Mouse (Mus musculus) hematopoietic stem cell, adult 5-6 weeks (primary cell): ENCODE measurements at regions not wholly inside any gene's neighbourhood (a gene's known extent, or its start where the extent isn't known, plus 50 kb on each side); places are given as distances from the start of the nearest gene placed in this dataset.
A peak's percentile ranks its signal among the peaks of the same experiment; 100 is the strongest.

ENCODE experiments used
- ATAC-seq, 2 experiments: fragments of 125-278 bp in 1 of 2; replicated peaks in 1 of 2; 2 replicates each; pipeline ENCODE4 v1.8.0; 2016 to 2017; ENCODE audit warnings: inconsistent platforms in 2 of 2, mild to moderate bottlenecking in 2 of 2, moderate number of reproducible peaks in 2 of 2, low read depth in 1 of 2, moderate TSS enrichment in 1 of 2; ENCODE audit not compliant: low FRiP score in 2 of 2, poor library complexity in 2 of 2, severe bottlenecking in 2 of 2, insufficient read depth in 1 of 2, low TSS enrichment in 1 of 2

DNA sequence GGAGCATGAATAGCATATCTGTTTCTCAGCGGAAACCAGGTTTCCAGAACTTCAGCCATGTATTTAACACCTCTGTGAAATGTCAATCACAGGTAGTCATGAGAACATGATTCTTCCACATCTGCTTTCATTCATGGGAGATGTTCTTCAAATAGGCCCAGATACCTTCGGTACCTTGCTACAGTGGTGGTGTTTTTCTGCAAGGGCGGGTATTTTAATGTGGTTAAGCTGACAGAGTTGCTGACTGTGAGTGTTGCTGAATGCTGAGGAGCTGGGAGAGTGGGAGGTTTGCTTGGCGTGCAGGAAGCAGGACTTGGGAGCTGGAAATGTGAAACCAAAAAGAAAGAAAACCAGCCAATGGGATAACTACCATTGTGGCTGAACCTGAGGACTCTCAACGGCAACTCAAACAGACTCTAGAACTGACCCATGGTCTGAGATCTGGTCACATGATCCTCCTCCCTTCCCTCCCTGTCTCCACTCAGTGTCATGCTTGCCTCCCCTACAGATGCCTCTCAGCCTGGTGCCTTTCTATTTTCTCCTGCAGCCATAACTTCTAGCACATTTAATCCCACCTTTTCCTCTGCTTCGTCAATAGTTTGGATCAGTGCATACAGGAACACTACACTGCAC is 317.0 kb upstream of the Pard3b start:
- no peak for ATAC-seq

DNA sequence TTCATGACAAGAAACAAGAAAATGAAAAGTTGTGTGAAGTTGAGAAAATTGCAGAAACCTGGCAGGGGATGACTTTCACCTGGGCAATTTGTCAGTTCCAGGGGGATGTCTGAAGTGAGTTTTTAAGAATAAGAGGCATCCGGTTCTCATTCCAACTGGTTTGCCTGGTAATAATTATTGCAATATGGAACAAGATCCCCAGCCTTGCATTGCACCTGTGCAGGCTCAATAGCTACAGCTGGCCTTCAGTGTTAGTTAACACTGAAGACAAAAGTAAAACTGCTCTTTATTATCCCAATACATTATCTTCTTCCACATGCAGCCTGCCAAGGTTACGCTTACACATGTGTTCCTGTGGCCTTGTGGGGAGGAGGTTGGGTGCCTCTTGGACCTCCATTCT is 307.2 kb upstream of the Pard3b start:
- no peak for ATAC-seq

- no peak for ATAC-seq
Observed at GRCm38 (mm10) chr1:61331906-61332305, 306.7 kb upstream of the Pard3b start.

DNA sequence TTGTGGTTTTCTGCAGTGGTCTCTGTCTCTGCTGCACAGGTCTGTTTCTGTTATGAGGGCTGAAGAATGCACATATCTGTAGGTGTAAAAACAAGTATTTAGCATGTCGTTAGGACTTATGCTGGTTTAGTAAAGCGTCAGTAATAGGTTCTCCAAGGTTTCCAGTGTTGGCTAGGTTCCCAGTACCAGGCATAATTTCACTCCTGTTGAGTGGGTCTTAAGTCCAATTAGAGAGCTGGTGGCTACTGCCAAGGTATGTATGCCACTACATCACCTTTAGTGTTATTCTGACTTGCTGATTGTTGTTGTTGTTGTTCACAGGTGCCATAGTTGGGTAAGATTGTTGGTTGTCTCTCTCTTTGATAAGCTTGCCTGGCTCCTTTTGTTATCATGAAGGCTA is 302.3 kb upstream of the Pard3b start:
- ATAC-seq, result no peak

DNA sequence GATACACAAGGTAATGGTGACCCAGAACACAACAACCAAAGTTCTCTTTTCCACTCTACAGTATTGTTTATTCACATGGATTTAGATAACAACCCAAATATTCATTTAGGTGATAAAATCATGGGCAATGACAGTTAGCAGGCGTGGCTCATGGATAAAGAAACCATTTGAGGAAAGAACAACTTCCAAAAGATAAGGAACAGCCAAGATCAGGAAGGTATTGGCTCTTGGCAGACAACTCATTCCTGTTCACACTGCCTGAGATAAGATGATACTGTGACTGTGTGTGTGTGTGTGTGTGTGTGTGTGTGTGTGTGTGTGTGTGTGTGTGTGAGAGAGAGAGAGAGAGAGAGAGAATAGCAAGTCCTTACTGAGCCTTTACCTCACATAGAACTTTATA is 285.7 kb upstream of the Pard3b start:
- ATAC-seq, result no peak

DNA sequence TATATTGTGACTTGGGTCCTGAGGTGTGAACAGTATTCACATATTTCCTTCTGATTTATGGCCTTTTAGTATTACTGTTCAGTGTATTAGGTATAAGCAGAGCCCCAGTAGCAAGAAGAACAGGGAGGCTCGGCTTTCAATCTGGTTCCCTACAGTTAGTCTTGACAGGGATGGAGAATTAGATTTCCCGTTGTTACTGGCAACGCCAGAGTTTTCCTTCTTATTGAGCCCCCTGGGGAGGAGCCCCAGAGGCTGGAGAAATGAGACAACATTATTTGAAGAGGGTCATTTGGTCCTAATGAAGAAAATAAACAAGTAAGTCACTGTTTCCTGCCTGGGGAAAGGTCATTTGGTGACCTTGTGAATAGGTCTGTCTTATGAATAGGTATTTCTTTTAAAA is 285.1 kb upstream of the Pard3b start:
- no peak for ATAC-seq

GRCm38 (mm10) chr1:61355241-61355640 is 283.4 kb upstream of the Pard3b start:
- ATAC-seq, result no peak

DNA sequence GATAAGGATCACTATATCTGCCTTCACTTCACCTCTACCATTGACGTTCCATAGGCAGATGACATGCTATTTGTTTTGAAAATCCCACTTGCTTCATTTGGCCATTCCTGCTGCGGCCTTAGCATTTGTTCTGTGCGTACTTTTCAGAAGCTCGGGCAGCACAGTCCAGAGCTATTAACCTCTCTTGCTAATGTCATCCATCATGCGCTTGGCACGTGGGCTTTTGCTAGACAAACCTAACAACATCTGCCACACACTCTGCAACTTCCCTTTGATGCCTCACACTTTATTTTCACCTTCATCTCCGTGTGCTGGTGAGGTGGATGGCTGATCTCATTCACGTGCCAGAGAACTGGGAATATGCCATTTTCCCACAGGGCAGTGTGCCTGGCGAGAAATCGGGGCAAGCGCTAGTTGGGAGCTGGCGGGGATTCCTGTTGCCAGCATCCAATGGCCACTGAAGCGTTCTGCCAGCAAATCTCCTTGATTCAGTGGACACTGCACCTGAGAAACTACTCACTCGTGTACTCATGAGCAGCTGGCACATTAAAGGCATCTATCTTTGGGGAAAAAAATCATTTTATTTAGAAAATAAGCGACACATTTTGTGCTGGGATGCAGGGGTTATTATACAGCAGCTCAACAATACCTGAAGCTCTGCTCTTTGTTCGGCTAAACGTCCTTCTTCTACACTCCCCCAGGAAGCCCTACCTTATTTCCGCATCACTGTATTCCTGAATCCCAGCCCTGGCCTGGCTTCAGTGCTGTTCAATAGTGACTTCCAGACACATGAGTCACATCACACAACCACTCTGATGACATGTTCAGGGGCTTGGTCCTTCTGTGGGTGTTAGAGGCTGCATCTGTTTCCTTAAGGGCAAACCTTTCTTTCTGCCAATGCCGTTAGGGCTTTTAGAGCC is 279.4 kb upstream of the Pard3b start:
- no peak for ATAC-seq

GRCm38 (mm10) chr1:61372581-61372980 is 266.0 kb upstream of the Pard3b start:
- ATAC-seq, result no peak

GRCm38 (mm10) chr1:61373661-61374491 is 264.7 kb upstream of the Pard3b start:
- ATAC-seq, result peak; percentile 56 to 75

DNA sequence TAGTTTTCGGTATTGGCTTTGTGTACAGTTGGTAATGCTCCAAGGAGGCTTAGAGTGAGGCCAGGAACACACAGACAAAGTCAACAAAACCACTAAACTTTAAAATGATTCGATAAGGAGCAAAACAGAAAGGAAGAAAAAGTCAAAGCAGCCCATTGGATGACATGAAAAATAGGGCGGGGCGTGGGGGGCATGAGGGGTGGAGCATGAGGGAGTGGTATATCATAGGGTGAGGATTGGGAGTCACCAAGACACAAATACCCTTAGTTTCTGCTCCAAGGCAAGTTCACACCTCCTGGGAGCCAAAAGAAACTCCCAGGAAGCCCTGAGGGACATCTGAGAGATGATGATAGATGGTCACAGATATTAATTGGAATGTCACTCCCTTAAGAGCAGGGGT is 262.2 kb upstream of the Pard3b start:
- no peak for ATAC-seq

DNA sequence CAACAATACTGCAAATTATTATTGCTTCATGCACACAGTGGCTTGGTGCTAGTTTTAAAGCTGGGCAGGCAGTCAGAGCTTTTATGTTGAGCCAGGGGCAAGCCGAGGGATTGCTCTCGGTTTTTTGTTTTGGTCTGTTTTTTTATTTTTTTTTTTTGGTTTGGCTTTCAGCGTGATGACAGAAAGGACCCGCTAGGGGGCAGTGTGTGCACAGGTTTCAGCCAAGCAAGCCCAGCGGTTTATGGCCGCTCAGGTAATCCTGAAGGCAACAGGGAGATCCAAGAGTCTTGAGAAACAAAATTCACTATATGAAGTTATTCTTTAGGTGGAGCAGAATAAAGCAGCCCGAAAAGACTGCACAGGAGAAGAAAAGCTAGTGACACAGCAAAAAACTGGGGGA is 261.6 kb upstream of the Pard3b start:
- ATAC-seq, result peak; percentile 33 to 34; a peak in 1 of 4 replicates

DNA sequence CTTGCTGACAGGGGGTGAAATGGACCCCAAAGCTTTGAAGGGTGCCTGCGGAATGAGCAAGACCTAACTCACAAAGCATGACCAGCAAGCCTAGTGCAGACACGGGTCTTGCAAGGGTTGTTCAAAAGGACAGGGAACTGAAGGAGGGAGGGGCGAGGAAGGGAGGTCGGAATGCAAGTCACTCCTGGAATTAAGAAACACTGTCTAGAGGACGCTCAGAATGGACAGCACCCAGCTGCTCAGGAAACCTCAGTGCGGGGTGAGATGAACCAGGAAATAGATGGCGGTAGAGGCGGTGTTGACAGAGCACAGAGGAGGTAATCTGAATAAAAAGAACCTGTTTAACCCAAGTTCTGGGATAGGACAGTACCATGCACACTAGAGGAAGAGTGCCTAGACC is 260.4 kb upstream of the Pard3b start:
- no peak for ATAC-seq

- no peak for ATAC-seq
Observed at GRCm38 (mm10) chr1:61379771-61380517, 258.7 kb upstream of the Pard3b start.

DNA sequence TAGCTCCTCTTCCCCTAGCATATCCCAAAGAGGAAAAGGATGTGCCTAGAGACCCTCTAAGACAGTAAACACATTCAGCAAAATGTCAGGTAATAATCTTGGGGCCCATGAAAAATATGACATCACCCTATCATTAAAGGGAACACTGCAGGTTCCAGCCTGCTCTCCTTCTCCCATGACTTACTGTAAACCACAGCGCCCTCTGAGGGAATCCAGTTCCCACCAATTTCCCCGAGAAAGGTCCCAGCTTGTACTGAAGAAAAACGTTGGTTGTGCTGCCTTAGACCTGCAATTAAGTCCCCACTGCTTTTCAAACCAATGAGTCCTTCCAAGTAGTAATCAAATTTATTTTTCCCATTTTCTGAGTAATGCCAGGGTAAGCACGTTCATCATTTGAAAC is 251.0 kb upstream of the Pard3b start:
- ATAC-seq, result no peak

DNA sequence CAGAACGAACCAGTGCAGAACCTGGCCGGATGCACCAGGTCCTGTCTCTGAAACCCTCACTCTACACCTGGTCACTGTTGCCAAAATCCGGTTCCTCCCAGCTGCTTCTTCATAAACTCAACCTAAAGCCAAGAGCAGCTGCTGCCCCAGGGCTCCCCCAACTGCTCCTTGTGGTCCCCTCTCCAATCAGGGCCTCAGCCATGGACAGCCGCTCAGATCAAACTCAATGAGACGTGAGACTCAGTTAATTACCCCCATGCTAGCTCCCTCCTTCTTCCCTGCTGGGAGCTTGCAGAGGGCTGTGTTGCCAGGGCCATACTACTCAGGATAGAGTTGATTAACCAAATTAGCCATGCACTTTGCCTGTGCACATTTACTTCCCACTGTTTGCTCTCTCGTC is 240.8 kb upstream of the Pard3b start:
- no peak for ATAC-seq

GRCm38 (mm10) chr1:61402339-61402738 is 236.3 kb upstream of the Pard3b start:
- ATAC-seq, result peak in 1 of 2 experiments; percentile 42; a peak in 1 of 4 replicates
